Mouse (Mus musculus) intestine, embryonic 15.5 days (tissue): Measurements from ENCODE around the gene Gm38392. TPM values are rescaled to one million over a fixed set of nuclear protein-coding genes. Genes with fewer than 3 reads are reported as not detected.
A peak's percentile ranks its signal among the peaks of the same experiment; 100 is the strongest.

Experiments
- ATAC-seq: fragments of 200-750 bp; cut with Nextera tagmentation; 2 replicates; pipeline ENCODE4 v1.8.0; 2017; ENCODE audit warnings: moderate TSS enrichment, moderate library complexity
- H3K27ac ChIP-seq: fragments of 300-500 bp; sonication (generic); 2 replicates; pipeline ENCODE4 v1.5.1; 2015; ENCODE audit warnings: mild to moderate bottlenecking, inconsistent platforms
- H3K27me3 ChIP-seq: fragments of 300-500 bp; sonication (generic); replicated peaks from 2 replicates; pipeline ENCODE4 v1.6.1; 2015; ENCODE audit warnings: inconsistent platforms
- H3K36me3 ChIP-seq: fragments of 300-500 bp; sonication (generic); 2 replicates; pipeline ENCODE4 v1.6.1; 2015; ENCODE audit warnings: inconsistent platforms
- H3K4me1 ChIP-seq: fragments of 300-500 bp; sonication (generic); replicated peaks from 2 replicates; pipeline ENCODE4 v1.6.1; 2015; ENCODE audit warnings: inconsistent platforms
- H3K4me2 ChIP-seq: fragments of 300-500 bp; sonication (generic); replicated peaks from 2 replicates; pipeline ENCODE4 v1.6.1; 2015; ENCODE audit warnings: mild to moderate bottlenecking, inconsistent platforms
- H3K4me3 ChIP-seq: fragments of 300-500 bp; sonication (generic); replicated peaks from 2 replicates; pipeline ENCODE4 v1.5.1; 2015; ENCODE audit warnings: inconsistent platforms
- H3K9ac ChIP-seq: fragments of 300-500 bp; sonication (generic); 2 replicates; pipeline ENCODE4 v1.6.1; 2015; ENCODE audit warnings: inconsistent platforms
- H3K9me3 ChIP-seq: fragments of 300-500 bp; sonication (generic); 2 replicates; pipeline ENCODE4 v1.6.1; 2016; ENCODE audit warnings: inconsistent platforms
- WGBS: fragments of 180-500 bp; shearing (Covaris S2); methylation state at CpG from one replicate; pipeline ENCODE4 v1.1.7; 2015; 5-methylcytosine and 5-hydroxymethylcytosine counted together
- polyA plus RNA-seq: library from polyadenylated mRNA; unstranded; fragments of >200 nt; fragmentation: Nextera tagmentation; extraction: Ambion mirVana; gene quantifications from 2 replicates; pipeline ENCODE4 v1.2.1, GENCODE M21; 2015

The Gm38392 gene
- polyA plus RNA-seq, 1 experiment from 2014 or later: 0.15 TPM

DNA sequence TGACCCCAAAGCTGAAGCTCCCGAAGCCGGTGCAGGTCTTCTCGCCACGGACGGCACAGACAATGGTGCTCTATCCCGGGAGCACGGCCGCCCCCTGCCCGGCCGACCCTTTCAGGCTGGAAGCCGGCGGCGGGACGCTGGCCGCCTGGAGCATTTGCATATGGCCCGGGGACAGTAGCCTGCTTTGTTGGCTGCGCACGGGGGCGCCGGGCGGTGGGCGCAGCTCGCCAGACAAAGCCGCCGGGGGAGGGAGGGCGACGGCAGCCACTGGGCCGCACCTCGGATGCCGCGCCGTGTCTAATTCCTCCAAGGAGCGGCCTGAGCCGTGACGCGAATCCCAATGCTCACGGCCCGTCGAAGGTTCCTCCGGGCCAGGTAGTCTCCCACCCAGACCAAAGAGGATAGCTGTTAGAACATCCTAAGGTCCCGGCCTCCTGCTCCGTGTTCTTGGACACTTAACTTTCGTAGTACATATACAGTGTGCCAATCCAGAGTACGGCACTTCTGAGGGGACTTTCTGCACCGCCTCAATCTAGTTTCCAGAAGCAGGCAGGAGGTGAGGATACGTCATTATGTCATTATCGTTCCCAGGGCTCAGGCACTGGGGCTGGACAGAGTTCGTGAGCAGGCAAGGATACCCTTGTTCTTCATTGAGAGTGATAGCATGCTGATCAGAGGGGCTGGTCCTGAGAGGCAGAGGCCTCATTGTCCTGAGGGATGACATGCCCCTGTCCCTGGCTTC lies 45.8 kb downstream of the Gm38392 start:
- Histone ChIP-seq H3K9me3 (no peaks in the 10 kb centered on the region), H3K27me3 (peaks cover 72% of the 10 kb centered on the region), H3K4me1 (no peaks in the 10 kb centered on the region), H3K4me2 (peak overlapping the region; percentile 30), H3K36me3 (no peaks in the 10 kb centered on the region), H3K4me3 (peak overlapping the region; percentile 14), H3K9ac (no peak overlapping the region), H3K27ac (no peak overlapping the region)
- WGBS: 3% methylated on average over 45 of the region's 48 CpGs
- no peak for ATAC-seq

- H3K4me1 ChIP-seq: no peaks in the 10 kb centered on the region
Measured at GRCm38 (mm10) chr3:88239446-88239845, 47.6 kb downstream of the Gm38392 start.

GRCm38 (mm10) chr3:88238866-88239391 lies 48.1 kb downstream of the Gm38392 start:
- Histone ChIP-seq H3K4me3 (no peak overlapping the region), H3K9ac (no peak overlapping the region), H3K4me1 (no peaks in the 10 kb centered on the region), H3K27me3 (peaks cover 73% of the 10 kb centered on the region), H3K36me3 (no peaks in the 10 kb centered on the region), H3K9me3 (no peaks in the 10 kb centered on the region), H3K27ac (no peak overlapping the region), H3K4me2 (no peak overlapping the region)
- no peak for ATAC-seq
- WGBS: 42% methylated on average over 8 of the region's 8 CpGs

More at GRCm38 (mm10) chr3:88239446-88239845, 47.6 kb downstream of the Gm38392 start:
- H3K4me2 ChIP-seq: no peak overlapping the region
- H3K4me3 ChIP-seq: no peak overlapping the region
- ATAC-seq: no peak
- 58% methylated on average over 4 of the region's 4 CpGs for WGBS
- H3K36me3 ChIP-seq: no peaks in the 10 kb centered on the region
- H3K27me3 ChIP-seq: peaks cover 72% of the 10 kb centered on the region
- H3K9me3 ChIP-seq: no peaks in the 10 kb centered on the region
- no peak overlapping the region for H3K9ac ChIP-seq
- H3K27ac ChIP-seq: no peak overlapping the region

DNA sequence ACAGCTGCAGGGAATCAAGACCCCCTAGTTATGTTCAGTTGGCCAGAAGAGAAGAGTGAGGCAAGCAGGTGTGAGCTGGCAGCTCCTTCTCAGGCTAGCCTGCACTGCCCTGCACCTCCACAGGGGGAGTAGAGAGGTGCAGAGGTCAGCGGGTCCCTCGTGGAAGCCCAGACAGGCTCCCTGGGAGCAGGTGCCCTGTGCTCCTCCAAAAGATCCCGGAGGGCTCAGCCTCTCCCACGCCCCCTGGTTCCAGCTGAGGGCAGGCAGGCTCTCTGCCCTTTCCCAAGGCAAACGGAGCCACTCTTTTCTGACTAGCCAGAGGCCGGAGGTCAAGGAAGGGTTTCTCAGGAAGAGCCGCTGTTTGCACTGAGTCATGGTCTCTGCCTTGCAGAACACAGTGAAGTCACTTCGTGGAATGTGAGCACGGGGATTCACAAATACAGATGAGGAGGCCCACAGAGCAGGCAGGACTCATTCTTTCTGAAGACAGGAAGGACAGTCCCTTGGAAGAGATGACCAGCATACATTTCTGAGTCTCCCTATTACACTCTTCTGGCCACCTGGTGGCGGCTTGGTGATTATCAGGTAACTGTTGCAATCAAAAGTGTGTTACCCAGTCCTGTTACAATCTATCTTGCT lies 49.3 kb downstream of the Gm38392 start:
- Histone ChIP-seq H3K27me3 (peaks cover 70% of the 10 kb centered on the region), H3K9me3 (no peaks in the 10 kb centered on the region), H3K4me2 (0 out of 2 replicates have a peak overlapping the region, but pooled peaks have one; percentile 20), H3K4me1 (no peaks in the 10 kb centered on the region), H3K4me3 (no peak overlapping the region), H3K27ac (no peak overlapping the region), H3K9ac (no peak overlapping the region), H3K36me3 (no peaks in the 10 kb centered on the region)
- WGBS: 8% methylated on average over 10 of the region's 10 CpGs
- ATAC-seq: peak; percentile 70; the same call in 1 of the 2 replicates

GRCm38 (mm10) chr3:88237161-88237555 lies 49.9 kb downstream of the Gm38392 start:
- Histone ChIP-seq H3K9me3 (no peaks in the 10 kb centered on the region), H3K4me2 (no peak overlapping the region), H3K4me1 (no peaks in the 10 kb centered on the region), H3K27ac (no peak overlapping the region), H3K36me3 (no peaks in the 10 kb centered on the region), H3K27me3 (peaks cover 65% of the 10 kb centered on the region), H3K9ac (no peak overlapping the region), H3K4me3 (no peak overlapping the region)
- 40% methylated on average over 6 of the region's 6 CpGs for WGBS
- no peak for ATAC-seq

GRCm38 (mm10) chr3:88235616-88236015 lies 51.4 kb downstream of the Gm38392 start:
- no peaks in the 10 kb centered on the region for H3K36me3 ChIP-seq
- peaks cover 58% of the 10 kb centered on the region for H3K27me3 ChIP-seq
- H3K4me3 ChIP-seq: no peak overlapping the region
- no peak overlapping the region for H3K27ac ChIP-seq
- ATAC-seq: no peak
- no peaks in the 10 kb centered on the region for H3K4me1 ChIP-seq
- H3K4me2 ChIP-seq: no peak overlapping the region
- WGBS: 62% methylated on average over 2 of the region's 2 CpGs
- no peaks in the 10 kb centered on the region for H3K9me3 ChIP-seq
- no peak overlapping the region for H3K9ac ChIP-seq

- 7% methylated on average over 3 of the region's 3 CpGs for WGBS
- H3K4me1 ChIP-seq: no peaks in the 10 kb centered on the region
- H3K27ac ChIP-seq: no peak overlapping the region
- ATAC-seq: no peak
- no peak overlapping the region for H3K4me3 ChIP-seq
- H3K9ac ChIP-seq: no peak overlapping the region
- no peak overlapping the region for H3K4me2 ChIP-seq
- H3K36me3 ChIP-seq: no peaks in the 10 kb centered on the region
- no peaks in the 10 kb centered on the region for H3K9me3 ChIP-seq
- peaks cover 56% of the 10 kb centered on the region for H3K27me3 ChIP-seq
Measured at GRCm38 (mm10) chr3:88235216-88235615, 51.8 kb downstream of the Gm38392 start.

- Histone ChIP-seq H3K4me3 (no peak overlapping the region), H3K9ac (no peak overlapping the region), H3K9me3 (no peaks in the 10 kb centered on the region), H3K27ac (no peak overlapping the region), H3K4me2 (no peak overlapping the region), H3K4me1 (no peaks in the 10 kb centered on the region), H3K36me3 (no peaks in the 10 kb centered on the region), H3K27me3 (peaks cover 53% of the 10 kb centered on the region)
- no peak for ATAC-seq
- WGBS: 52% methylated on average over 8 of the region's 8 CpGs
Measured at GRCm38 (mm10) chr3:88234041-88234440, 53.0 kb downstream of the Gm38392 start.

DNA sequence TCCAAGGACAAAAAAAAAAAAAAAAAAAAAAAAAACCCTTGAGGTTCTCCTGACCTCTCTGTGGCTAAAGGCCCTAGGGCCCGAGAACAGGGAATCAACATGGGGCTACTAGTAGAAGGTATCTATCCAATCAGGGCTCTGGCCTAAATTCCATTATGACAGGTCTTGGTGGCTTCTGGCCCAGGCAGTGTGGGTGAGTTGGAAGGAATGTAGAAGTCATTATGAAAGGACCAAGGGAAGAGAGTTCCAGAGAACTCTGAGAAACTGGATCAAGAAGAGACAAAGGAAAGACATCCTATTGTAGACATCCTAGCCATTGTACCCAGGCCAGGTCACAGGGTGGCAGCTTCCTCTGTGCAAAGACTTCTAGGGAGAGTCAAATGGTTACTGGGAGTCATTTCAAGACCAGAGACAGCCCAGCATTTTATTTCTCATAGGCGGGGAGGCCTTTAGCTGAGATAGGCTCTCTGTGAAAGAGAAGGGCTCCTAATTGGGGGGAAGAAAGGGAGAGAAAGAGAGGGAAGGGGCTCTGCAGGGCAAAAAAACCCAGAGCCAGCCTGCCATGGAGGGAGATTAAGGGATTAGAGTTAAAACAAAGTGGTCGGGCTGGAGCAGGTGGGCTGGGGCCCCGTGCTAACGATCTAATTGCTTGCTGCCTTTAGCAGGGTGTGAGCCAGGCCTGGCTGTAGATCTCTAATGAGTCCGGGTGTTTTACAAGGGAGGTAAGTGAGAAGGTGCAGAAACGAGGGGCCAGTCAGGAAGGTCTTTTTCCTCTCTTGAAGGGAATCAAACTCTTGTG lies 54.0 kb downstream of the Gm38392 start:
- H3K27ac ChIP-seq: no peak overlapping the region
- 27% methylated on average over 7 of the region's 7 CpGs for WGBS
- H3K9me3 ChIP-seq: no peaks in the 10 kb centered on the region
- no peak overlapping the region for H3K4me3 ChIP-seq
- H3K4me1 ChIP-seq: no peaks in the 10 kb centered on the region
- H3K9ac ChIP-seq: no peak overlapping the region
- H3K27me3 ChIP-seq: peaks cover 43% of the 10 kb centered on the region
- no peaks in the 10 kb centered on the region for H3K36me3 ChIP-seq
- no peak overlapping the region for H3K4me2 ChIP-seq
- ATAC-seq: no peak

DNA sequence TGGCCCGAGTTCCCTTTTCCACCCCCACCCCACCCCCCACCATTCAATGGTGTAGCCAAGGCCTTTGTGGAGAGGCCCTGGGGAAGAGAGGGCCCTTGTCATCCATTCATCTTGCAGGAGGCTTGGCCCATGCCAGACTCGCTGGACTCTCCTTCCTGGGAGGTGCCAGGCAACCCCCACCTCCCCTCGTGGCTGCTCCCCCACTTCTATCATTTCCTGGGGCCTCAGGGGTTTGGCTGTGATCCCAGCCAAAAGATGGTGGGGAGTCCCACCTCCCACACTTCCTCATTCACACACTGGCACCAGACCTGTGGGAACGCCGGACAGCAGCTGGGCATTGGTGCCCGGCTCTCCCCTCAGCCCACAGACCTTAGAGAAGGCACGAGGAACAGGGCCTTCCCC lies 54.7 kb downstream of the Gm38392 start:
- peaks cover 36% of the 10 kb centered on the region for H3K27me3 ChIP-seq
- no peak overlapping the region for H3K27ac ChIP-seq
- WGBS: 61% methylated on average over 7 of the region's 7 CpGs
- no peaks in the 10 kb centered on the region for H3K4me1 ChIP-seq
- no peak for ATAC-seq
- no peaks in the 10 kb centered on the region for H3K9me3 ChIP-seq
- no peak overlapping the region for H3K9ac ChIP-seq
- no peak overlapping the region for H3K4me2 ChIP-seq
- no peaks in the 10 kb centered on the region for H3K36me3 ChIP-seq
- H3K4me3 ChIP-seq: no peak overlapping the region

- 26% methylated on average over 1 of the region's 1 CpGs for WGBS
Measured at GRCm38 (mm10) chr3:88231061-88231641, 55.9 kb downstream of the Gm38392 start.

More at GRCm38 (mm10) chr3:88231061-88231641, 55.9 kb downstream of the Gm38392 start:
- Histone ChIP-seq H3K4me1 (no peaks in the 10 kb centered on the region), H3K9ac (no peak overlapping the region), H3K27me3 (peaks cover 27% of the 10 kb centered on the region), H3K4me2 (no peak overlapping the region), H3K4me3 (no peak overlapping the region), H3K27ac (no peak overlapping the region), H3K9me3 (no peaks in the 10 kb centered on the region), H3K36me3 (no peaks in the 10 kb centered on the region)
- no peak for ATAC-seq
